Mouse (Mus musculus) right cerebral cortex, adult 18-20 months (tissue): ENCODE data around the gene H1foo.
A peak's percentile ranks its signal among the peaks of the same experiment; 100 is the strongest.

Experiments used
- DNase-seq: peaks from one replicate; pipeline ENCODE4 v3.0.0; 2022; ENCODE audit warnings: mixed read lengths

Gene H1foo

GRCm38 (mm10) chr6:115987096-115987747 lies 42.5 kb downstream of the H1foo start:
- no peak for DNase-seq

GRCm38 (mm10) chr6:115989032-115989431 lies 44.3 kb downstream of the H1foo start:
- no peak for DNase-seq

GRCm38 (mm10) chr6:115989607-115990006 lies 44.9 kb downstream of the H1foo start:
- DNase-seq, result peak; percentile 68

- no peak for DNase-seq
Observed at GRCm38 (mm10) chr6:115990056-115990455, 45.3 kb downstream of the H1foo start.

- no peak for DNase-seq
Observed at GRCm38 (mm10) chr6:115990479-115990878, 45.7 kb downstream of the H1foo start.

GRCm38 (mm10) chr6:115991108-115991880 lies 46.6 kb downstream of the H1foo start:
- DNase-seq, result no peak

GRCm38 (mm10) chr6:115991881-115992620 lies 47.3 kb downstream of the H1foo start:
- no peak for DNase-seq

- DNase-seq, result no peak
Observed at GRCm38 (mm10) chr6:115992981-115993380, 48.2 kb downstream of the H1foo start.

GRCm38 (mm10) chr6:115993463-115994145 lies 48.9 kb downstream of the H1foo start:
- DNase-seq, result no peak

- no peak for DNase-seq
Observed at GRCm38 (mm10) chr6:115994146-115994876, 49.6 kb downstream of the H1foo start.

GRCm38 (mm10) chr6:115994877-115995520 lies 50.3 kb downstream of the H1foo start, which contains the start of gene Plxnd1:
Gene Plxnd1 (minus strand): TSS chr6:115995005.
- DNase-seq, result peak; percentile 82

GRCm38 (mm10) chr6:115995531-115995941 lies 50.8 kb downstream of the H1foo start:
- DNase-seq, result no peak

- no peak for DNase-seq
Observed at GRCm38 (mm10) chr6:115996171-115996851, 51.6 kb downstream of the H1foo start.

- DNase-seq, result no peak
Observed at GRCm38 (mm10) chr6:115997726-115998311, 53.1 kb downstream of the H1foo start.

- DNase-seq, result no peak
Observed at GRCm38 (mm10) chr6:115998758-115999157, 54.0 kb downstream of the H1foo start.

GRCm38 (mm10) chr6:115999227-115999626 lies 54.5 kb downstream of the H1foo start:
- DNase-seq, result no peak
